Mouse (Mus musculus) heart, embryonic 16.5 days (tissue): ENCODE results near the gene Sdad1. TPM values are rescaled to one million over a fixed set of nuclear protein-coding genes. Genes with fewer than 3 reads are reported as not detected.

ENCODE experiments used
- ATAC-seq: fragments of 200-750 bp; cut with Nextera tagmentation; replicated peaks from 2 replicates; pipeline ENCODE4 v1.8.0; 2017; ENCODE audit warnings: moderate number of reproducible peaks; ENCODE audit not compliant: insufficient read depth, low FRiP score; ENCODE audit errors: extremely low read depth
- H3K27ac ChIP-seq: fragments of 300-500 bp; sonication (generic); 2 replicates; pipeline ENCODE4 v1.5.1; 2014; ENCODE audit warnings: mild to moderate bottlenecking, low read length, control low read depth, moderate library complexity
- H3K27me3 ChIP-seq: fragments of 300-500 bp; sonication (generic); 2 replicates; pipeline ENCODE4 v1.6.1; 2014; ENCODE audit warnings: low read length, mixed read lengths; ENCODE audit not compliant: control insufficient read depth, insufficient read depth
- H3K36me3 ChIP-seq: fragments of 300-500 bp; sonication (generic); 2 replicates; pipeline ENCODE4 v1.6.1; 2014; ENCODE audit not compliant: control insufficient read depth, insufficient read depth
- H3K4me1 ChIP-seq: fragments of 300-500 bp; sonication (generic); 2 replicates; pipeline ENCODE4 v1.6.1; 2014; ENCODE audit warnings: low read length, mixed read lengths; ENCODE audit not compliant: control insufficient read depth, insufficient read depth
- H3K4me2 ChIP-seq: fragments of 300-500 bp; sonication (generic); 2 replicates; pipeline ENCODE4 v1.6.1; 2014; ENCODE audit warnings: low read depth, mild to moderate bottlenecking, control low read depth, low read length
- H3K4me3 ChIP-seq: fragments of 300-500 bp; sonication (generic); 2 replicates; pipeline ENCODE4 v1.5.1; 2014; ENCODE audit warnings: mild to moderate bottlenecking, control low read depth, low read length
- H3K9ac ChIP-seq: fragments of 300-500 bp; sonication (generic); 2 replicates; pipeline ENCODE4 v1.6.1; 2014; ENCODE audit warnings: low read length, control low read depth
- H3K9me3 ChIP-seq: fragments of 300-500 bp; sonication (generic); replicated peaks from 2 replicates; pipeline ENCODE4 v1.6.1; 2016; ENCODE audit warnings: low read length; ENCODE audit not compliant: control insufficient read depth
- WGBS: fragments of 180-500 bp; shearing (Covaris S2); extraction: QIAGEN DNeasy Blood & Tissue Kit; methylation state at CpG from one replicate; pipeline ENCODE4 v1.1.7; 2014; 5-methylcytosine and 5-hydroxymethylcytosine counted together
- polyA plus RNA-seq: library from polyadenylated mRNA; unstranded; fragments of >200 nt; fragmentation: Nextera tagmentation; extraction: Ambion mirVana; gene quantifications from 2 replicates; pipeline ENCODE4 v1.2.1, GENCODE M21; 2015

Gene Sdad1
- polyA plus RNA-seq, 1 experiment from 2014 or later = 22.2 TPM

GRCm38 (mm10) chr5:92262646-92263045, 47.6 kb downstream of the Sdad1 start:
- Histone ChIP-seq H3K36me3 (no peaks in the 10 kb centered on the region), H3K27me3 (peaks cover 2% of the 10 kb centered on the region; the same call in 1 of the 2 replicates), H3K27ac (no peak overlapping the region), H3K4me2 (no peak overlapping the region), H3K4me1 (peaks cover 8% of the 10 kb centered on the region), H3K4me3 (no peak overlapping the region), H3K9ac (no peak overlapping the region), H3K9me3 (no peaks in the 10 kb centered on the region)
- no peak for ATAC-seq
- 82% methylated on average over 8 of the region's 8 CpGs for WGBS

GRCm38 (mm10) chr5:92256218-92256617, 54.1 kb downstream of the Sdad1 start, which contains the start of gene Ppef2:
Ppef2 (minus strand) TSS chr5:92256278.
- Histone ChIP-seq H3K4me1 (0 out of 2 replicates have a peak, but pooled peaks cover 3% of the 10 kb centered on the region), H3K9me3 (no peaks in the 10 kb centered on the region), H3K4me3 (no peak within 1 kb of the TSS), H3K9ac (no peak within 1 kb of the TSS), H3K4me2 (no peak within 1 kb of the TSS), H3K27me3 (peaks cover 2% of the 10 kb centered on the region; the same call in 1 of the 2 replicates), H3K27ac (no peak within 1 kb of the TSS), H3K36me3 (no peaks in the 10 kb centered on the region)
- ATAC-seq = no peak
- WGBS = 40% methylated on average over 6 of the region's 6 CpGs

- no peak overlapping the region for H3K27ac ChIP-seq
- no peak for ATAC-seq
- H3K4me1 ChIP-seq = 0 out of 2 replicates have a peak, but pooled peaks cover 3% of the 10 kb centered on the region
- no peak overlapping the region for H3K4me2 ChIP-seq
- H3K36me3 ChIP-seq = no peaks in the 10 kb centered on the region
- H3K9ac ChIP-seq = no peak overlapping the region
- H3K27me3 ChIP-seq = peaks cover 2% of the 10 kb centered on the region; the same call in 1 of the 2 replicates
- no peak overlapping the region for H3K4me3 ChIP-seq
- peaks cover 2% of the 10 kb centered on the region; the same call in 1 of the 2 replicates for H3K9me3 ChIP-seq
- WGBS = 58% methylated on average over 6 of the region's 6 CpGs
Measured at GRCm38 (mm10) chr5:92254476-92254875, 55.8 kb downstream of the Sdad1 start.

GRCm38 (mm10) chr5:92252797-92253343, 57.4 kb downstream of the Sdad1 start:
- H3K9me3 ChIP-seq = peaks cover 6% of the 10 kb centered on the region
- H3K4me2 ChIP-seq = no peak overlapping the region
- no peak overlapping the region for H3K27ac ChIP-seq
- no peaks in the 10 kb centered on the region for H3K27me3 ChIP-seq
- H3K4me1 ChIP-seq = 0 out of 2 replicates have a peak, but pooled peaks cover 3% of the 10 kb centered on the region
- ATAC-seq = no peak
- no peak overlapping the region for H3K9ac ChIP-seq
- no peaks in the 10 kb centered on the region for H3K36me3 ChIP-seq
- no peak overlapping the region for H3K4me3 ChIP-seq
- 21% methylated on average over 18 of the region's 18 CpGs for whole genome bisulfite sequencing

GRCm38 (mm10) chr5:92252031-92252430, 58.2 kb downstream of the Sdad1 start:
- ATAC-seq = no peak
- Histone ChIP-seq H3K4me2 (no peak overlapping the region), H3K9ac (no peak overlapping the region), H3K27ac (no peak overlapping the region), H3K4me3 (no peak overlapping the region), H3K4me1 (no peaks in the 10 kb centered on the region), H3K9me3 (peaks cover 6% of the 10 kb centered on the region), H3K36me3 (no peaks in the 10 kb centered on the region), H3K27me3 (no peaks in the 10 kb centered on the region)
- WGBS = 86% methylated on average over 6 of the region's 6 CpGs

GRCm38 (mm10) chr5:92248614-92249013, 61.7 kb downstream of the Sdad1 start:
- 78% methylated on average over 11 of the region's 11 CpGs for WGBS
- no peak overlapping the region for H3K4me3 ChIP-seq
- no peak overlapping the region for H3K9ac ChIP-seq
- no peak overlapping the region for H3K27ac ChIP-seq
- ATAC-seq = no peak
- H3K27me3 ChIP-seq = no peaks in the 10 kb centered on the region
- H3K4me1 ChIP-seq = no peaks in the 10 kb centered on the region
- no peak overlapping the region for H3K4me2 ChIP-seq
- peaks cover 6% of the 10 kb centered on the region for H3K9me3 ChIP-seq
- H3K36me3 ChIP-seq = no peaks in the 10 kb centered on the region

GRCm38 (mm10) chr5:92245483-92245882, 64.8 kb downstream of the Sdad1 start:
- no peak overlapping the region for H3K4me3 ChIP-seq
- no peak overlapping the region for H3K4me2 ChIP-seq
- H3K36me3 ChIP-seq = no peaks in the 10 kb centered on the region
- no peak for ATAC-seq
- H3K27ac ChIP-seq = no peak overlapping the region
- H3K27me3 ChIP-seq = no peaks in the 10 kb centered on the region
- H3K9me3 ChIP-seq = peaks cover 6% of the 10 kb centered on the region
- no peak overlapping the region for H3K9ac ChIP-seq
- 83% methylated on average over 9 of the region's 9 CpGs for WGBS
- H3K4me1 ChIP-seq = no peaks in the 10 kb centered on the region

GRCm38 (mm10) chr5:92244900-92245299, 65.4 kb downstream of the Sdad1 start:
- no peak overlapping the region for H3K4me2 ChIP-seq
- H3K27me3 ChIP-seq = no peaks in the 10 kb centered on the region
- H3K4me1 ChIP-seq = no peaks in the 10 kb centered on the region
- peaks cover 6% of the 10 kb centered on the region for H3K9me3 ChIP-seq
- no peaks in the 10 kb centered on the region for H3K36me3 ChIP-seq
- H3K27ac ChIP-seq = no peak overlapping the region
- no peak for ATAC-seq
- no peak overlapping the region for H3K4me3 ChIP-seq
- 90% methylated on average over 2 of the region's 2 CpGs for WGBS
- no peak overlapping the region for H3K9ac ChIP-seq

GRCm38 (mm10) chr5:92240769-92241168, 69.5 kb downstream of the Sdad1 start:
- no peaks in the 10 kb centered on the region for H3K27me3 ChIP-seq
- no peak overlapping the region for H3K27ac ChIP-seq
- WGBS = 90% methylated on average over 12 of the region's 12 CpGs
- no peak overlapping the region for H3K4me2 ChIP-seq
- H3K4me1 ChIP-seq = no peaks in the 10 kb centered on the region
- no peak overlapping the region for H3K4me3 ChIP-seq
- H3K9me3 ChIP-seq = no peaks in the 10 kb centered on the region
- ATAC-seq = no peak
- H3K9ac ChIP-seq = no peak overlapping the region
- no peaks in the 10 kb centered on the region for H3K36me3 ChIP-seq
